Mouse (Mus musculus) naive thymus-derived CD4-positive, alpha-beta T cell, adult 2 months (primary cell): ENCODE measurements around the gene Iqgap2.

ENCODE experiments used
- DNase-seq: peaks from one replicate; pipeline ENCODE4 v3.0.0-alpha.2; 2011; ENCODE audit warnings: low read depth

Gene Iqgap2

DNA sequence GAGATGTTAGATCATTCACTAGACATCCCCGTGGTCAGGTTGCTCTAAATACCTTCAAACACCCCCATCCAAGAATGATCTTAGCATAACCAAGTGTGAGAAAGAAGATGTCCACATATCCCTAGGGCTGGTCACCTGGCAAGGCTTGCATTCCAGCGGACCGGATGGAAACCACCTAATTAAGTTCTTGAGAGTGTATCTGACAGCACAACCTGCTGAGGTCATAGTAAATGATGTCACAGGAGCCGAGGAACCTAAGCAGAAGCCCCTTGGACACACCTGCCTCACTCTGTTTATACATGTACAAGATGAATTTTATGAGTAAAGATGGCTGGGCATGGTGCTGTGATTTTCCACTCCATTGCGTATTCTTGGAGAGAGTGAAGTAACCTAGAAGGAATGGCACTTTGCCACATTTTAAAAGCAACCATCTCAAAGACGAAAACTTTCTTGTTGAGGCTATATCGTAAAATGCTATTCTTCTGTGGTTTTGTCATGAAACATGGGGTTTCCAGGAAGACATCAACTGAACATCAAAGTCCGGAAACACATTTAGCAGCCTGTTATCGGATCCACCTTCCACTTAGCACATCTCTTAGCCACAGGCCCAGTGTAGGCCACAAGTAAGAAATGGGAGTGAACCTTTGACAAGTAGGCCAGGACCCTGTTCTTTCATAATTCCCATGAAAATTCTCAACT, 179.0 kb downstream of the Iqgap2 start:
- peak; percentile 84 for DNase-seq

DNA sequence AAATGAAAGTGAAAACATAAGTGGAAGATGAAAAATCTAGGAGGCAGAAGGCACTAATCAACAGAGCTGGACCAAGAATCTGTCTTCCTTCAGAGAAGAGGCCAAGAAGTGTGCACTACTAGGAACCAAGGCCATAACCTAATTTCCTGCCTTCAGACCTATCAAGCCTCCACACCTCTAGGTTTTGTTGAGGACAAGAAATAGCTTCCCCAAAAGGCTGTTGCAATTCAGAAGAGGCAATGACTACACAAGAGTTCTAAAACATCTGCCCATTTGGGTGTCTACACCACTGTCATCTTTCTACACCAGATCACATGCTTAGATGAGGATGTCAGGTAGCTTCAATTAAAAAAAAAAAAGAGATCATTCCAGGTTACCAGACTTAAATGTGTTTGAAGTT, 179.7 kb downstream of the Iqgap2 start:
- DNase-seq, result peak; percentile 40

DNA sequence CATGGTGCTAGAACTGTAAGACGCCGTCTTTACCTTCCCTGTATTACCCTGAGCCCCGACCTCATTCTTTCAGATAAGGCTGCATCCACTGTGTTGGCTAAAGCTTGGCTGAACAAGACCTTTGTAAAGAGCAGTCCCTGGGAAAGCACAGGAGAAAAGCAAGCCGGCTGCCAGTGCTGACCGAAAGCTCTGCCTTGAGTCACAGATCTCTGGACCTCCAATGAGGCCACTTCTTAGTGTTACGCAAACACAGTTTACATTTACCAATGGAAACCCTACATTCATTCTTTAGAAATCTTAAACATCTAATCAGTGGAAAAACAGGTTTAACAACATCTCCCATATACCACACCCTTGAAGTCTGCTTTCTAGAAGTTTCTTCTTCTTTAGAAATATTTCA, 186.1 kb downstream of the Iqgap2 start:
- no peak for DNase-seq

- DNase-seq, result no peak
These were observed 188.3 kb downstream of the Iqgap2 start for GRCm38 (mm10) chr13:95703376-95703775.

DNA sequence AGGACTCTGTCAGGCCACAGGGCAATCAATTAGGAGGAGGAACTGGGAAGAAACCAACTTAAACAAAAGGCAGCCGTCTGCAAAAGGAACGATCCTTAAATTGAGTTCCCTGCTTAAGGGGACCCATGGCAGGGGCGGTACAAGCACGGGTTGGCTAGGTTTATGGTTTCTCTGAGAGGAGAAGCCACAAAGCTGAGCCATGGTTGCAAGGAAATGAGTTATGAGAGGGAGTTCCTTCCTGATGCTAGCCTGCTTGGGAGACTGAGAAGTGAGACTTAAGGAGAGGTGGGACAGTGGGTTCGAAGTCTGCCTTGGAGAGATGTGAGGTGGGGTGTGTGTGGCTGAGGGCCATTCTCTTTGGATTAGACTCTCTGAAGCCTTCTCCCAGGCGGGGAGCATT, 193.8 kb downstream of the Iqgap2 start:
- no peak for DNase-seq

DNA sequence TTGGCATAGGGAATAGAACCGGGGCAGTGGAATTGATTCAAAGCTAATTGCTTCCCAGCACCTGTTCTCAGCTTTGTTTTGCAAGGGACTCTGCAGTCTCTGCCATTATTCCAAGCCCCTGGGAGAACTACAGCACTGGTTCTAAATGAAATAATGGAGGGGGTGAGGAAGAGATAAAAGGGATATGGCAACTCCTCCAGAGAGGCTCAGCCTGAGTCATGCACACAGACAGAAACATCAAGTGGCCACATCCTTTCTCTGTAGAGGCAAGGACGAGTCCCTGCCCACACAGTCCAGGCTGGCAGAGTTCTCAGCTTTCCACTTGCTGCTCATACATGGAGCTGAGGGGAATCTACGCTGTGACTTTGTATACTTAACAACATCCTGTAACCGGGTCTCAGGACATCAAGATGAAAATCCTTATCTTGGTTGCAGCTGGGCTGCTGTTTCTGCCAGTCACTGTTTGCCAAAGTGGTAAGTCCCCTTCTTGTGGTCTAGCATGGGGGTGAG, 195.0 kb downstream of the Iqgap2 start, which contains the start of gene F2rl2:
Gene F2rl2, plus strand, starts transcription at position 200 of the 510 bp plus-strand sequence.
- peak; percentile 51 for DNase-seq

GRCm38 (mm10) chr13:95696120-95696653, 195.5 kb downstream of the Iqgap2 start:
- DNase-seq, result no peak

- DNase-seq, result no peak
These were observed 199.5 kb downstream of the Iqgap2 start for GRCm38 (mm10) chr13:95692201-95692600.

GRCm38 (mm10) chr13:95688576-95688975, 203.1 kb downstream of the Iqgap2 start:
- DNase-seq, result no peak

DNA sequence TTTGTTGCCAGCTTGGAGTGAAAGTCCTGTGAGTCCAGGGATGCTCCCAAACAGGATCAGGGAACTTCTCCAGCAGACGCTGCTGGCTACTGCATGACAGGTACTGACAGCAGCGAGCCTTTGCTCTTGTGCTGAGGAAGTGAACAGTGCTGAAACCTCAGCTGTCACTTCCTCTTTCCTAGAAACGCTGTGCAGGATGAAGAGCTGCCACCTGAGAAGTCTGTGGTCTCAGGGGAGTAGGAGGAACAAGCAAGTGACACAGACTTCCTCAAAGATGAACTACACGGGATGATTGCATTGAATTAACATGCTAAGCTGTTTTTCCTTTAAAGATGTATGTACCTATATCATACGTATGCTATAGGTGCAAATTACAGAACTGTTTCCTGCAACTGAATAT, 206.0 kb downstream of the Iqgap2 start:
- peak; percentile 67 for DNase-seq

DNA sequence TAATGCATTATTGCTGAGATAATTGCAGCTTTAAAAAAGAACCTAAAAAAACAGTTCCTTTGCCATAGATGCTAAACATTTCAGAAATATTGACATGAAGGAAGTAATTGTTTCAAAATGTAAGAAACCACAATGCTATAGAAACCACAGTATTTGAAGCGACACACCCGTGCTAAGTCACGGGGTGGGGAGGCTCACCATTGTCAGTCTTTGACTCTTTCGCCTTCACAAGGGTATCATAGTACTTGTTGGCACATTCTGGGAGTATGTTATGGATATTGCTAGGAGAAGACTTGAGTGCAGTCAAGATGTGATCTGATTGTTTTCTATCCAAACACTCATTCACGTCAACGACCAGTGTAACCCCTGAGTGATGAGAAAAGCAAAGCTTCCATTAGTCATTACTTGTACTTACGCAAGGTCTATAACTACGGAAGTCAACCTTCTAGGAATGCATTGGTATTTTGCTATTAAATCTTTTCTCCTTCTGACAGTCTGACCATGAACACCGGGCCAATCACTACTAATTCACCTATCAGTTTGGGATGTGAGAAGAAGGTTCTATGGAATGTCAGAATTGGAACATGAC, 207.0 kb downstream of the Iqgap2 start:
- DNase-seq, result peak; percentile 36

GRCm38 (mm10) chr13:95679491-95679941, 212.2 kb downstream of the Iqgap2 start:
- no peak for DNase-seq

DNA sequence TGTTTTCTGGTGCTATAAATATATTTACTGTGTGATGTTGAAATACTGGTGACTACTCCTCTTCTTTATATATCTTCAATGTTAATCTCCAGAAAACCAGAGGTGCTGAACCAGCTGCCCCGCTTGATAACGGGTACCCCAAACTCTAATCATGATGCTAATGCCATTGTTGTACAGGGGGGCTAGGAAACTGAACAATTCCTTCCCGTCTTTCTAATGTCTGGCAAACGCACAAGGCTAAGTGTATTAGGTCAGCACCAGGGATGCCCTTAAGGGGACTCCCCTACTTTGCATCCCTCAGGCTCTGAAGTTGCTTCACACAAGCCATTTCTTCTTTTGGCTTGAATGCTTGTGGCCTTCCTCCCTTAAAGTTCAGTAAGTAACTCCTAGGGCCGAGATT, 212.6 kb downstream of the Iqgap2 start:
- no peak for DNase-seq

GRCm38 (mm10) chr13:95672372-95672771, 219.3 kb downstream of the Iqgap2 start:
- no peak for DNase-seq

DNA sequence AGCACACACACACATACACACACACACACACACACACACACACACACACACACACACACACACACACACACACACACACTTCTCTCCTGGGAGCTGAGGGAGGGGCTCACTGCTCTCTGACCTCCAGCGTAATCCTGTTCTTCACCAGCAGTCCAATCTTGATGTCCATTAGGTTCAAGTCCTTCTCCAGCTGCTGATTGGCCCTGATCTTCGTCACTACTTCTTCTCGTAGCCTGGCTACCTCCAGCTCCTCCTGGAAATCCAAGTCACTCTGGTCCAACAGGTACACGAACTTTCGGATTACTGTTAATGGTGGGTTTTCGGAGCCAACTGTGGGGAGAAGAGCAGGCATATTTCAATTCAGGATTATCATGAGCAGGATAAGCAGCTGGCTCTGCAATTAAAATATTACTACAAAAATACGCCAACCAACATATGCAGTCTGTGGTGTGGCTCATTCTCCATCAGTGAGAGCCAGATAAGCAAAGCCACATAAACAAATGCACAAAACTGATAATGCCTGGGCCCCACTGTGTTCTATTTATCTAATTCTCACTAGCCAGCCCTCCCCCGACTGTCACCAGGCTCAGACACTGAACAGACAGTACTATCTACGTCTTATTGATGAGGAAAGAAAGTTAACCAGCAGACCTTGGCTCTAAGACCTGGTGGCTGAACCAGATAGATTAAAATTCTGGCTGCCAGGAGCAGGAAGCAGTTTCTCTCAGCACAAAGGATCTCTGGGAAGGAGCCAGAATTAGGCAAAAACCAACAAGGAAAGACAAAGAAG, 220.4 kb downstream of the Iqgap2 start:
- DNase-seq, result no peak

- no peak for DNase-seq
These were observed 221.2 kb downstream of the Iqgap2 start for GRCm38 (mm10) chr13:95670534-95670933.

DNA sequence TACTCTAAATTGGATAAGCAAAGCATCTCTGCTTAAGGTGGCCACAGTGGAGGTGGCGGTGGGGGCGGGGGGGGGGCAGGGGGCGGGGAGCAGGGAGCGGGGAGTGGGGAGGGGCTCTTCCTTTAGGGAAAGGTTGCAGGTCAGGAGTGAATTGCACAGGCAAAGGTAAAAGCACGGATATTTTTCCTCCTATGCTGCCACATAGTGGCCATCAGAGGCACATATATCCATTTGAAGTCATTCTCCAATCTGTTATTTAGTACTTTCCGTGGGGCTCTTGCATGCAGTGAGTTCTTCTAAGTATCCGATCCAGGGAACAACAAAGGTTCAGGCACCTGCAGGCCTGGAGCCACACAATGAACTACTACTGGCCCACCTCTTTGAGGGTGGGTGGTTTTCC, 224.5 kb downstream of the Iqgap2 start:
- no peak for DNase-seq

DNA sequence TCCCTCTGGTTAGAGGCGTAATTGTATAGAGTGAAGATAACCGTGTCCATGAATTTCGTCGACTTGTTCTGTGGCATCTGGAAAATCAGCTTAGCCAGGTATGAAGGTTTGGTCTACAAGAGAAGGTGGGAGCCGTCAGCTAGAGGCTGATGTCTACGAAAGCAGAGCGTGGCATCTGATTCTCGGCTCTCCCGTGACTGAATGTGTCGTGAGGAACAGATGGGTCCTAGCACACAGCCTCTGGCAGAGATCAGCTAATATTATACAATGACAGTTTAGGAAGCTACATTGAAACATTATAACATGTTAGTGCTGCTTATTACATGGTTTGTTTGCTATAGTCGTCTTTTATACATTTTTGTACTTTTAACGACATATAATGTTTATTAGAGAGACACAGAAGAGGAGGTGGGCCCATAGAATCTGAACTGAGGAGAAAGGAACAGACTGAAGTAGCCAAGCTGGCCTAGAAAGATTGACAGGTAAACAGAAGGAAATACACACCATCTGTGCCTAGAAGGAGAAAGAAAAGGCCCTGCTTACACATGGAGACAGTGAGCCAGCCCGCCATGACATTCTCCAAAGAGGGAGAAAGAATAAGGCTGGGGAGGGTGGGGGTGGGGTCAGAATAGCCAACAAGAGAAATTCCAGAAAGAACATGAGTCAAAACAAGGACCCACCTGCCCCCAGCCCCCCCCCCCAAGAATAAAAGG, 225.9 kb downstream of the Iqgap2 start:
- no peak for DNase-seq

DNA sequence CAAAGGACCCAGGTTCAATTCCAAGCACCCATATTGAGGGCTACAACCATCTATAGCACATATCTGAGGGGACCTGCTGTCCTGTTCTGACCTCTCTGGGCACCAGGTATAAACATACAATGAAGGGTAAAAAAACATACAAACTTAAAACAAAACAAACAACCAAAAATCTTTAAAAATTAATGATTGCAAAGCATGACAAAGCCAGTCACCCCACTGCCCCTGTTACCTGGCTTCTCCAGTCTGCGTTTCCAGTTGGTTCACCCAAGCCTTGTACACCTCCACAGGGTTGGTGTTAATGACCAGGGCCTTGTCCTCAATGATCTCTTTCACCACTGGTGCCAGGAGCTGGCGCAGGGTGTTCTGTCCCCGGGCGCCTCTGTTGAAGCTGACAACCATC, 227.9 kb downstream of the Iqgap2 start:
- DNase-seq, result no peak

GRCm38 (mm10) chr13:95659432-95659831, 232.3 kb downstream of the Iqgap2 start:
- DNase-seq, result no peak

- DNase-seq, result no peak
These were observed 234.6 kb downstream of the Iqgap2 start for GRCm38 (mm10) chr13:95657171-95657570.

DNA sequence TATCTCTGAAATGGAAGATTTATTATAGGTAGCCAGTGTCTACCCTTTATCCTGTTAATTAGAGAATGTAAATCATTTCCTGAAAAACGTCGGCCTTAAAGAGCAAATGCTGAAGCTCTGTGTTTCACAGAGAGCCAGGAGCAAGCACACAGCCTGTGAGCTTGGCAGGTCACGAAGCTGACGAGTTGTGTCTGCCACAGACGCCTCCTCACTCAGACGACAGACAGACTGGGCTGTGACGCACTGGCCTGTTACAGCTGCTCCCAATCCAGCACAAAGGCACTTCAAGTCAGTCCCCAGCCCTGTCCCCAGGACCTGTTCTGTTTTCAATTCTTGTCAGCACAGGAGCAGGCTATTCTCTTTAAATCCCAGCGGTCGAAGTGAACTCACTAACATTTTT, 236.4 kb downstream of the Iqgap2 start:
- DNase-seq, result no peak
